Mouse (Mus musculus) heart, postnatal 10 days (tissue): ENCODE results near the gene Zbtb43. TPM values are rescaled to one million over a fixed set of nuclear protein-coding genes. Genes with fewer than 3 reads are reported as not detected.

ENCODE experiments used
- DNase-seq, 2 experiments: peaks; one replicate each; pipeline ENCODE4 v3.0.0; 2021
- intact Hi-C: fragments of 180-260 bp; cut with DNase I; formaldehyde crosslinking; loops from one replicate; pipeline ENCODE4 v1.15.1; 2025
- total RNA-seq, 2 experiments: library from RNA; stranded (reverse); gene quantifications; 2 replicates each; pipeline ENCODE4 v1.2.3; 2021

The Zbtb43 gene
- total RNA-seq, result 10 to 100 TPM; 20.1 to 20.5 TPM

DNA sequence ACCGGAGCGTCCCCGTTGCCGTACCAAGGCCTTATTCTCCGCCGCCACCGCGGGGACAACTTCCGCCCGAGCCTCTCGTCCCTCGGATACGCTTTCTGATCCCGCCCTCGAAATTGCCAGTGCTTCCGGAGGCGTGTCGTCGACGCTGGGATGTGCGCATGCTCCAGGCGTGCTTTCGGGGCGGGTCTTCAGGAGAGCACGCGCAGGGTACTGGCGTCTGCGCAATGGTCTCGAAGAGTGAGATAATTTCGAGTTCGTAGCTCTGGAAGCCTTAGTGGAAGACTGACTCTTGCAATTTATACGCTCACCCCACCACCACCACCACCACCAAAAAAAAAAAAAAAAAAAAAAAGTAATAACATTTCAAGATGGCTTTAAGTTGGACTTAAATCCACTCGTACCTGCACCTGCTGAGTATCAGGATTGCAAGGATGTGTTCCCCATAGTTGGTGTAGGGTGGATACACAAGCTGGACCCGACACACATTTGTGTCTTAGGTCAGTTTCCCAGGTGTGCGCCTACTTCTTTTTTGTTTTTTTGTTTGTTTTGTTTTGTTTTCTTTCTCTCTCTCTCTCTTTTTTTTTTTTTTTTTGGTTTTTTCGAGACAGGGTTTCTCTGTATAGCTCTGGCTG is at the start of gene Zbtb43:
Gene Zbtb43 (minus strand): TSS at position 94 of the 632 bp plus-strand sequence.
- intact Hi-C loops, result no loop called here
- DNase-seq, result peak; percentile 97 to 98

DNA sequence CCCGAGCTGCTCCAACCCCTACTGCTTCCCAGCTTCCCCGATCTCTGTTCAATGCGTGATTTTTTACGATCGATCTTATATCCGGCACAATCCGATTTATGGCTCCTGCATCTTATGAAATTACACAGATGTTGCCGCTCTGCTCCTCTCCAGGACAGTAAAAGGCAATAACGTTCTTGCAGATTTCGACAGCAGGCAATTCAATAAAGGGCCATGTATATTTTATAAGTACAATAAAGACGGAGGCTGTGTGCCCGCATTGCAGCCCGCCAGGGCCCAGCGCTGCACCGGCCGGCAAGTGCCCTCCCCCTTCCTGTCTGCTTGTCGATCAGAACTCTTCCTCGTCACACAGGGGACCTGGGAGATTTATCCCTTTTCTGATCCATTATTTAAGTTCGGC is 47.5 kb upstream of the Zbtb43 start:
- intact Hi-C loops, result no loop called here
- no peak for DNase-seq

DNA sequence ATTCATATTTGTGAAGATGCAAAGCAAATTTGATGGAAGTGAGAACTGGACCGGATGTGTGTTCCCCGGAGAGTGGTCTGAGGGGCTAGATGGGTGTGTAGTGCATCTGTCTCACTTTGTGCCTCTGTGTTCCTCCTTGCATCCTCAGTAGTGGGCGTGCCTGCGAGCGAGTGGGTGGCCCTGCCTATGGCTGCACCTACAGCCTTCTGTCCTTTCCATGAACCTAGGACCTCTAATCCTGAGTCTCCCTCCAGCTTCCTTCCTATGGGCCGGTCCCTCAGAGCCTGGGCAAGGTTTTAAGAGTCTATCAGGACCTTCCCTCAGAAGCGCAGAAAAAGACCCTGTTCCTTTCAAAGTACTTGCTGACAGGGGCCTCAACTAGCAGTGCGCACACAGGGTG is 47.1 kb upstream of the Zbtb43 start:
- no peak for DNase-seq
- intact Hi-C loops, result no loop called here

DNA sequence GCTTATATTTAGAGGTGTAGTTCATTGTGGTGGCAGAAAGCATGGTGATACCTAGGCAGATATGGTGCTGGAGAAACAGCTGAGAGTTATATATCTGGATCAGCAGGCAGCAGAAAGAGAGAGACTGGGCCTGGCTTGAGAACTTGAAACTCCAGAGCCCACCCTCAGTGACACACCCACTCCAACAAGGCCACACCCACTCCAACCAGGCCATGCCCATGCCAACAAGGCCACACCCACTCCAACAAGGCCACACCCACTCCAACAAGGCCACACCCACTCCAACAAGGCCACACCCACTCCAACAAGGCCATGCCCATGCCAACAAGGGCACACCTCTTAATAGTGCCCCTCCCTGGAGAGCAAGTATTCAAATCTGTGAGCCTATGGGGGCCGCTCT is 42.4 kb upstream of the Zbtb43 start:
- no peak for DNase-seq
- intact Hi-C loops, result no loop called here

DNA sequence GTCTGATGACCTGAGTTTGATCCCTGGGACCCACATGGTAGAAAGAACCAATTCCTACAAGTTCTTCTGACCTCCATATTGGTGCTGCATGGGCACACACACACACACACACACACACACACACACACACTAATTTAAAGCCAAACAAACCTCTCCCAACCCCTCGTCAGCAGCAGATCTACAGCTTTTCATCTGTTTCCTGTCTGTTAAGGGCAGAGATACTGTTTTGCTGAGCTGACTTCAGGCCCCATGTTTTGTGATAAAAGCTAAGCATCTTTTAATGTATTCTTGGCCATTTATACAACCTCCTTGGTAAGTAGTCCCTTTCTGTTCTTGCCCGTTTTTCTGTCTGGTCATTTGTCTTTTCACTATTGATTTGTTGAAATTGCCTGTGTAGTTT is 34.2 kb upstream of the Zbtb43 start:
- intact Hi-C loops, result no loop called here
- no peak for DNase-seq

DNA sequence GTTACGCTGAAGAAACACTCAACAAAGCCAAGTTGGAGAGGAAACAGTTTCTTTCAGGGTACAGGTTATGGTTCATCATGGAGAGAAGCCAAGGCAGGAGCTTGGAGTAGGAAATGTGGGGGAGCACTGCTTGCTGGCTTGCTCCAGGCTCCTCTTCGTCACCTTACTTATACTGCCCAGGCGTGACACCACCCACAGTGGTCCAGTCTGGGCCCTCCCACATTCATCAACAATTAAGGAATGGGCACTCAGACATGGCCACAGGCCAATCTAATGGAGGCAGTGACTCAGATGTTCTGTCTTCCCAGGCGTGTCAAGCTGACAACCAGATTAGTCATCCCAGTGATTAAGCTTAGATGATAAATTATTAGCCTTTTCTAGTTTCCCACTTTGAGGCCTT is 29.9 kb upstream of the Zbtb43 start:
- intact Hi-C loops, result no loop called here
- no peak for DNase-seq

DNA sequence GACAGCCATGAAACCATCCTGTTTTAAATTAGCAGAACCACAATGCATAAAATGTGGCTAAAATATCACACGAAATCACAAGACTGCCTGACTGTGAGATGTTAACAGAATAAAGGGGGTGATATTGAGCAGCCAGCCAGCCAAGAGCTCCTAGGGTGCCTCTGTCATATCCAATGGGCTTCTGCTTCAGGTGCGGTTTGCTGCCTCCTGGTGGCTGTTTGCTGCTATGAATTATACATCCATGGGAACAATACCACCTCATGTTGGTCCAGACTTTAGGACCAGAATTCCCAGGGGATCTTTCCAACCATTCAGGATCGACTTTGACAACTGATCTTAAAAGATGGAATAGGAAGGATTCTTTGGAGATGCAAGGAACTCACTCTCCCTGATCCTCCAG is 27.3 kb upstream of the Zbtb43 start:
- DNase-seq, result peak; percentile 2 to 5
- intact Hi-C loops, result no loop called here

DNA sequence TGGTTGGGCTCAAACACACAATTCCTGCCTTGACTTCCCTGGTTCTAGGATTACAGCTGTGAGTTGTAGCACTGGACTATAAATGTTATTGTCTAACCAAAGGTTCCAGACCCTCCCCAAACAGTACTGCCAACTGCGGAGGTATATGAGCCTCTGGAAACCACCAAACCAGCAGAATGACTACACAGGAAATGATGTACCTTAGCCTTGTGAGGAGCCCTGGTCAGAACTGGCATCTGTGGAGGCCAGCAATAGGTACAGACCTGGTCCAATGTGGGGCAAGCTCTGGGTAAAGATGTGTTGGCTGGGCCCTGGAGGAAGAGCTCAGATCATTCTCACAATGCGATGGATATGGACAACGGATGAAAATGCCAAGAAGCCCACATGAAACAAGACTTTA is 23.7 kb upstream of the Zbtb43 start:
- intact Hi-C loops, result no loop called here
- no peak for DNase-seq

DNA sequence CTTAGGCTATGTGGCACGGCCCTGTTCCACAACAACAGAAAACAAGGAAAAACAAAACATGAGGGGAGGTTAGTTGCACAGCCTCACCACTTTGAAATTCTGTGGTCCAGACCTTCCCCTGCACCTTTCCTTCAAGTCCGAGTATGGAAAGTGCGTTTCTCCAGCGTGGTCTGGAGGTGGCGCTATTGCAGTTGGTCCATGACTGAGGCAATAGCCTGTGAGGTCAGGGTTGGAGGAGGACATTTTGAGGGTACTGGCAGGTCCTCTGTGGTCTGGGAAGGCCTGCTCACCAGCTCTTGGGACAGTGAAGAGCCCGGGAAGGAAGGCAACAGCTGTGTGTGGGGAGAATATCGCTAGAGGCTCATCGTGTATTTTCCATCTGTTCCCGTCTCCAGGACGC is 21.2 kb upstream of the Zbtb43 start:
- peak in 1 of 2 experiments; percentile 5 for DNase-seq

DNA sequence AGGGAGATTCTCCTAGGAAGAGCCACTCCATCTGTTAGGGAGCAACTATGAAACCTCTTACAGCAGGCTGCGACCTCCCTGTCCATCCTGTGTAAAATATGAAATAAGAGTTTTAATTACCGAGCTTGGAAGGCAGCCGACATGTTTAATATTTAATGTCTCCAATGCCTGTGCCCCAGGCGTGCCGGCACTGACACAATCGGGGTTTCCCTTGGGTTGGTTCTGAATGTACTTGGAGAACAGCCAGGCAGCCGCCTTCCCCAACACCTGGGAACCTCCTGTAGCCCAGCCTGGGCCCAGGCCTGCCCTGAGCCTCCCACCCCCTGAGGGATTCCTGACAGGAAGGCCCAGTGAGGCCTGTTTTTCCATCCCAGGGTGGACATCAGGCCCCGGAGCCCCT is 19.0 kb upstream of the Zbtb43 start:
- DNase-seq, result no peak
- intact Hi-C loops, result loop anchor here (1.0 to 5.0 kb wide), 4 partner anchors 55 to 249 kb away; no protein-coding TSS in a partner anchor

More for the DNA sequence above, 21.2 kb upstream of the Zbtb43 start:
- intact Hi-C loops, result loop anchor here (5.0 kb wide), 1 partner anchor 53 kb away; no protein-coding TSS in a partner anchor

DNA sequence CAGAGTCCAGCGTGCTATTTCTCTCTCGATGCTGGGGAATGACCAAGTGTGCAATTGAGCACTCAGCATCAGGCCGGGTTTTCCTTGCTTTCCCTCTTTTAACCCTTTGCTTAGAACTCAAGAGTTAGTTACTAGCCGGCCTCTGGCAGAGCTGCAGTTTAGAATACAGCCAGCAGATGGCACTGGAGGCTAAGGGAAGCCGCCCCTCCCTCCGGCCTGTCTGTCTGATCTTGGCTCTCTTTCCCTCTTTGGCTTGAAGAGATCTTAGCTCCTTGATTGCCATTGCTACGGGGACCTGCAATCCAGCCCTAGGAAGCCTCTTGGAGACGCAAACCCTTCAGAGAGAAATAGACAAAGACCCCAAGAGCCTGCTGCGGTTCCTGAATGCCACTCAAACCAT is 18.5 kb upstream of the Zbtb43 start:
- intact Hi-C loops, result loop anchor here (1.0 to 5.0 kb wide), 4 partner anchors 55 to 250 kb away; no protein-coding TSS in a partner anchor
- DNase-seq, result peak; percentile 72 to 82

DNA sequence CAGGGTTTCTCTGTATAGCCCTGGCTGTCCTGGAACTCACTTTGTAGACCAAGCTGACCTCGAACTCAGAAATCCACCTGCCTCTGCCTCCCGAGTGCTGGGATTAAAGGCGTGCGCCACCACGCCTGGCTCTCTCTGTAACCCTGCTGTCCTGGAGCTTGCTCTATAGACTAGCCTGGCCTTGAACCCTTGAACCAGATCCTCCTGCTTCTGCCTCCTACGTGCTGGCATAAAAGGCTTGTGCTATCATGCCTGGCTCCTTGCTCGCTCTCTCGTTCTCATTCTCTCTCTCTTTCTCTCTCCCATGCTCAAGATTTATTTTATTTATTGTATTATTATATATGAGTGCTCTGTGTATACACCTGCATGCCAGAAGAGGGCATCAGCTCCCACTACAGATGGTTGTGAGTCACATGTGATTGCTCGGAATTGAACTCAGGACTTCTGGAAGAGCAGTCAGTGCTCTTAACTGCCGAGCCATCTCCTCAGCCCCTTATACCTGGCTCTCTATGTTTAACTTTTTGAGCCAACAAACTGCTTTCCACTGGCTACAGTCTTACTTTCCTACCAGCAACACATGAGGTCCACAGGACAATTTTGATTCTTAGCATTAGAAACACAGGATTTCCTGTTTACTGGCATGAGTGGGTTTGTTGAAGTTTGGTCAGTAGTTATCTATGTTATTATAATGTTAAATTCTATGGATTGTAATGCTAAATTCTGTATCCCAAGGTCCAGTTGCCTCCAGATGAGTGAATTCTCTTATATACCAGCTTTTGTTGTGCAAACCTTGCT is 9.8 kb upstream of the Zbtb43 start:
- DNase-seq, result no peak
- intact Hi-C loops, result no loop called here

DNA sequence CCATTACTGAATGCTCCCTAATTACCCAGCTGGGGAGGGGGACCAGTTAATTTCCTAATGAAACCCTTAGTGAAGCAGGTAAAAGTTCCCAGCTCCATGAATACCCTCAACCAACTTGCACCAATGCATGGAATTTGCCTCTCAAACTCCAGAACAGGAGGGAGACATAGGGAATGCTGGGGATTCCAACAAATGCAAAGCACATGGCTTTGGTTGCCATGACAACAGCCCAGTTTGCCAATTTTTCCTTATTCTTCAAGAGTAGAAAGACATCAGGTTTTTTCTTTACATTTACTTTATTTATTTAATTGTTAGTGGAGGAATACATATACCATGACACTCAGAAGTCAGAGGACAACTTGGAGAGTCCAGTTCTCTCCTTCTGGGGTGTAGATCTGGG is 7.6 kb upstream of the Zbtb43 start:
- no peak for DNase-seq

DNA sequence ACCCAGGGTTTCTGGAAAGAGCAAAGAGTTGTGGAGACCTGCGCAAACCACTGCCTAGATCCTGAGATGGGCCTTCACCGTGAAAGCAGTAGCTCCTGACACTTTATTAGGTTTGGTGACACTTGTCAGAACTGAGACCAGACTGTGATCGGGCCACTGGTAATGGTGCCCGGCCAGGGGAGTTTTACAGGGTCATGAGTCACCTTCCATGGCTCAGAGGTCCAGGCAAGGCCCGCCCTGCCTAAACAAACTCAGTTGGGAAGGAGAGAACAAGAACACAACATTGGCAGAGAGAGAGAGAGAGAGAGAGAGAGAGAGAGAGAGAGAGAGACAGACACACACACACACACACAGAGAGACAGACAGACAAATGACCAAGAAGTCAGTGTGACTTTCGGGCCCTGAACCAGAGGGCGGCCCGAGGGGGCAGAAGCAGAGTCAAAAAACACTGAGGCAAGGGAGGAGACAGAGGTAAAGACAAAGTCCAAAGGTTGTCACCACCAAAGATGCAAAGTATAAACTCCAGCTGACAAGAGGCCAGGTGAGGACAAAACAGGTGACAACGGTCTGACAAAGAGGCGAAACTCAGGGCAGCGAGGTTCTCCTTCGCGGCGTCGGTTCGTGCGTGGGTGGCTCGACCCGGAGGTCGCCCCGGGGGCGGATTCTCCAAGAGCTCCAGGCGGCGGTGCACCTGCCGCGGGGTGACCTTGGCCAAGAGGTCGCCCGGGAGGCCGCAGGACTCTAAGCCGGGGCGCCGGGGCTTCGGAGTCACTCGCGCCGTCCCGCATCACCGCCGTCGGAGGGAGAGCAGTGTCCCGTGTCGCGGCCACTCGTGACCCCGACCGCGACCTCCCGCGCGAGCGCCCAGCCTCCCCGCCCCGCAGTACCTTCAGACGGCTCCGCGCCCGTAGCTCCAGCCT is 553 bp downstream of the Zbtb43 start:
- peak; percentile 33 to 39 for DNase-seq
- intact Hi-C loops, result no loop called here

More for the DNA sequence above, 7.6 kb upstream of the Zbtb43 start:
- intact Hi-C loops, result no loop called here

DNA sequence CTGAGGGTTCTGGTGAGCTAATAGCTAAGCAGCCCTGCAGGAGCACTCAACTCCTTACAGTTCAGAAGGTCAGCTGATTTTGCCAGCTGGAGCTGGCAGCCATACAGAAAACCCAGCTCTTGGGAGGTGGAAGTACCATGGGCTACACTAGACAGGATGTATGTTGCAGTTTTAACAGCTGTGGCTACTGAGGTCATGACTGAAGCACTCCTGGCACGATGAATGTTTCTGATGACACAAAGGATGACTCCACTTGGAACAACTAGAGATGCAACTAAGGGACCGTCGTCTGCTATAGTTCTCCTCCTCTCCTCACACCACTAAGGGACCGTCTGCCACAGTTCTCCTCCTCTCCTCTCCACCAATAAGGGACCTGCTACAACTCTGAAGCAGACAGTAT is 2.4 kb downstream of the Zbtb43 start:
- peak; percentile 48 to 63 for DNase-seq
- intact Hi-C loops, result no loop called here

DNA sequence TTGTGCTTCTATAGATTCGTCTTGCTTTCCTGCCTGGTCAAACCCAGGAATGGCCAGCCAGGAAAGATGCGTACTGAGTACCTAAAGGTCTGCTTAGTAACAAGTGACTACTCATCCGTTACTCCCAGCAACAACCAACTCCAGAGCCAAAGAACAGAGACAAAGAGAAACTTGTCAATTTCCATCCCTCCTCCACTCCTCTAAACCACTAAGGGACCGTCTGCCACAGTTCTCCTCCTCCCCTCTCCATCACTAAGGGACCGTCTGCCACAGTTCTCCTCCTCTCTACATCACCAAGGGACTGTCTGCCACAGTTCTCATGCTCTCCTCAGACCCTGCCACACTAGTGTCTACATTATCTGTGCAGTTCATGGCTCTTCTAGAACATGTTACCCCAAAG is 3.1 kb downstream of the Zbtb43 start:
- intact Hi-C loops, result no loop called here

DNA sequence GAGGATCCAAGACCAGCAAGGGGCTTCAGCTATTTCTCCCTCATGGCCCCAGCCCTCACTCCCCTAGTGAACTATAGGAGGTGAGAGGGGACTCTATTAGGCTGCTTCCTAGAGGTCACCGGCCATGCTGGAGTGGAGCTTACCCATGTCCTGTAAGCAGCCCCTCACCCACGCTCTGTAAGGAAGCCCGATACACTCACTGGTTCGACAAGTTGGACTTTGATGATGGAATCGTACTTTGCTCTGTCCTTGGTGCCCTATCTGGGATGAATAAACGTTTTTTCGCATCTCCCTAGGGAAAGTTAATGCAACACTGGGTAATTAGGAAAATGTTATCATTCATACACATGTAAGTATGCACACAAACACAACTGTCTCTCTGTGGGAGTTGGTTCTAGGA is 6.3 kb downstream of the Zbtb43 start:
- no peak for DNase-seq
- intact Hi-C loops, result no loop called here

More for the DNA sequence above, 3.1 kb downstream of the Zbtb43 start:
- DNase-seq, result no peak

DNA sequence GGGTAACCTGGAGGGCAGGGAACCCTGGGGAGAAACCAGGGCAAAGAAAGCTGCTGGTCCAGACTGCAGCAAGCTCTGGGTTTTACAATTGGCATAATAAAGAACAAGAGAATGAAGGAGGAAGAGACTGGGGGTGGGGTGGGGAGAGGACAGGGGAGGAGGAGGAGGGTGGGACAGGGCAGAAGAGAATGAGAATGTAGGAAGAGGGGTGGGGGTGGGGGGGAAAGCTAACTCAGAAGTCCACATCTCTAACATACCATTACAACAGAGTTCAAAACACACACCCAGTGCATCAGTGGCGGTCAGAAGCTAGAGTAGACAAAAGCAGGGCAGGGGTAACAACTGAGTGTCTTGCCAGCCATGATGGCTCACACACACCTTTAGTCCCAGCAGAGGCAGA is 7.3 kb downstream of the Zbtb43 start:
- DNase-seq, result no peak
- intact Hi-C loops, result no loop called here

DNA sequence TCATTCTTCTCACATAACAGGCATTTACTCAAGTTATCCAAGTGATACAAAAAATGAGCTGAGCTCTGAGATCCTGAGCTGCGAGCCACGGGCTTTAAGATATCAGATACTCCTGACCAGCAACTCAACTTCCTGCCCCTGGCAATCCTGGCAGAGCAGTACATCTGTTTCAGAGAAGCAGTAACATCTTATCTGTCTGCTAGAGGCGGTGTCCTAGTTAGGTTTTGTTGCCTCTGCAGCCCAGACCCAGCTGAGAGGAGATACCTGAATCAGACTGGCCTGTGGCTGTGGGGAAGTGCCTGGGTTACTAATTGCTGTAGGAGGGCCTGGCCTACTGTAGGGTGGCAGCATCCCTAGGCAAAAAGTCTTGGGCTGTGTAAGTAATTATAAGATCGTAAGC is 8.7 kb downstream of the Zbtb43 start:
- intact Hi-C loops, result no loop called here
- DNase-seq, result no peak

DNA sequence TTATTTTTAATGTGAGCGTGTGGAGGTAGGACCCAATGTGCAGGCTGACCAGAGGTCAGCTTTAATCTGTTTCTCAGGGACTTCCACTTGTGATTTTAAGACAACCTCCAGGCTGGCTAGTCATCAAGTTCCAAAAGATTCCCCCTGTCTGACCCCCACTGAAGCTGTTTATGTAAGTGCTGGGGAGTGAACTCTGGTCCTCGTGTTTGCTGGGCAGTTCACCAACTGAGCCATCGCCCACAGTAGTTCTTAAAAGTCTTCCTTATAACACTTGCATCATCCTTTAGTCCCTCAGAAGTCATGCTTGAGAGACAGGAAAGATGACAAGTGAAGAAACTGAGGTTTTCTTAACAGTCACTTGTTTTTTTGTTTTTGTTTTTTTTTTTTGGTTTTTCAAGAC is 11.7 kb downstream of the Zbtb43 start:
- intact Hi-C loops, result no loop called here
- DNase-seq, result no peak

DNA sequence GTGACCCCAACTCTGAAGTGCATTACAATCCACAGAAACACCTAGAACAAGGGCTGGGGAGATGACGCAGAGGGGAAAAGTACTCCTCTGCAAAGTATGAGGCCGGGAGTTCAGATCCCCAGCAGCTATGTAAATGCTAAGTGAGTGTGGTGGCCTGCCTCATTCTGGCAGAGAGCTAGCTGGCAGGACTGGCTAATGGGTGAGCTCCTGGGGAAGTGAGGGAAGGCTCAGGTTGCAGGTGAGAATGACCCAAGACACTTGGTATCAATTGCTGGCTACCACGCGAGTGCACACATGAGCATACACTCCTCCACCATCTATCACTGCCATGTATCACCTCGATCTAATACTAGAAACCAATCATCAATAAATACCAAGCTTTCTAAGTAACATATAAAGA is 12.1 kb downstream of the Zbtb43 start:
- DNase-seq, result no peak
- intact Hi-C loops, result no loop called here
